Mouse (Mus musculus) yolk sac, embryonic 10.5 days (tissue): ENCODE results near the gene Kdm6b.

Experiments used
- DNase-seq: peaks from one replicate; pipeline ENCODE4 v3.0.0-alpha.2; 2017; ENCODE audit warnings: low spot score

The Kdm6b gene

DNA sequence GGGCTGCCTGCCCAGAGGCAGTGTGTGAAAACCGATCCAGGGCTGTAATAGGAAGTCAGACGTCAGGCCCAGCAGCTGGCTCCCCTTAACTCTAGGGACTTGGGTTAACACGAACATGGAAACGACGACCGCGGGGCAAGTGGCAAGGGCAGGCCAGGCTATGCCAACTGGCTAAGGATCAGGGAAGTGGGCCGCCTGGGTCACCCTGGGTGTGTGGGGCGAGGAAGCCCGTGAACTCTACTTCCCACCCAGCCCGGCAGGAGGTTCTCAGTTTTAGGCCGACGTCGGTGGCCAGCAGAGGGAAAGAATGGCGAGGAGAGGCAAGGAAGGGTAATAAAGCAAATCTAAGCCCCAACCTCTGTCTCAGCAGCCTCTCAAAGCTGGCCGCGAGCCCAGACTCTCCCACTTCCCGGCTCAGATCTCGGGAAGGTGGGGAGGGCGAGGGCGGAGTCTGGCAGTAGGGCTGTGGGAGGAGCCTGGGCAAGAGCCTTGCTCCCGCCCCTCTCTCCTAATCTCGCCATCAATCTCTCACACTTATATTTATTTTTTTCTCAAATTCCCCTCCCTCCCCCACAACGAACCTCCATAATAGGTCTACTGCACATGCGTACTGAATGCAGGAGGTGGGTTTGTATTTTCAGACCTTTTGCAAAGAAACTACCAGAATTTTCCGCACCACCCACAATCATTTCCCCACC, 47.2 kb downstream of the Kdm6b start:
- peak; percentile 91 for DNase-seq

DNA sequence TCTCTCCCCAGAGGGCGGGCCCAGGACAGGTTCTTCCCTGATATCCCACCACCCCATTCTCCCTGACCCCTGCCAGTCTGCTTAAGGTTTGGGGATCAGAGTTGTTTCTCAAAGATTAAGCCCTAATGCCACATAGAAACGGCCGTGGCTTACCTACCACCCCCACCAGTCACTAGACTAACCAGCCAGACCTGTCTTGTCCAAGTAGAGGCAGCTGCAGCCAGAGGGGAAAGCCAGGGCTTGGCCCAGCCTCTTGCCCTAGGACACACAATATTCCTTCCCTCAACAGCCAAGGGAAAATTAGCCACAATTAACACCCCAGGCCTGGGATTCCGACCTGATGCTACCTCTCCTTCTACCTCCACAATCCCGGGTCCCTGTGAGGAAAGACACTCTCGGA, 47.8 kb downstream of the Kdm6b start:
- no peak for DNase-seq

DNA sequence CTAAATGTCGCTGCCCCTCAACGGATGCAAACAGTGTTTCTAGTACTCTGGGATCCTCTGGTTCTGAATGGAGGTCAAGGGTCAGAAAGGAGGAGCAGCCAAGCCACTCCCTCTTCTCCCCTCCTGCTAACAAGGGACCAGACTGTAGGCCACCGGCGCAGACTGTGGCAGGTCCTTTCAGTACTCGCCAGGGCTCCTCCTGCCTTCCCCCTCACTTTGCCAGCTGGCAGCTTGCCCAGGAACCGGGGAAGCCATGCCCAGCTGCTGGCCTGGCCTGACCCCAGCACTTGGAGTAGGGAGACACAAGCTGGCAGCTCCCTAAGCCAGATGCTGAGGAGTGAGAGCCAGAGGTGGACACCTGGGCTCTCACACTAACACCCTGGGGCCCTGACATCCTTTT, 48.6 kb downstream of the Kdm6b start:
- peak; percentile 80 for DNase-seq

DNA sequence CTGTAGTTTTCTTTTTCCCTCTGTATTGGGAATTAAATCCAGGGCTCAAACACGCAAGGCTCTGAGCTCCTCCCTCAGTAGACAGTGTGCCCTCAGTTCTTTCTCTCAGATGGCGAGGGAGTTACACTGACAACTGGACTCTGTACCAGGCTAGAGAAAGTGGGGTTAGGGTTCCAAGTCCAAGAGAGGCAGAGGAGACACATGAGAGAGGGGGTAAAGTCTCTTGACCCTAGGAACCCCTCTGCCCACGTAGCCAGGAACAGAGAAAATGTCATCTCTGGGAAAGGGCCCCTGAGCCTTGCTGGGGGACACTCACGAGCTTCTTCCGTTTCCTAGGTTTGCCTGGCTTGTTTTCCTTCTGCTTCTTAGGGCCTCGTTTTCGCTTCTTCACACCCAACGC, 49.1 kb downstream of the Kdm6b start:
- peak; percentile 59 for DNase-seq

DNA sequence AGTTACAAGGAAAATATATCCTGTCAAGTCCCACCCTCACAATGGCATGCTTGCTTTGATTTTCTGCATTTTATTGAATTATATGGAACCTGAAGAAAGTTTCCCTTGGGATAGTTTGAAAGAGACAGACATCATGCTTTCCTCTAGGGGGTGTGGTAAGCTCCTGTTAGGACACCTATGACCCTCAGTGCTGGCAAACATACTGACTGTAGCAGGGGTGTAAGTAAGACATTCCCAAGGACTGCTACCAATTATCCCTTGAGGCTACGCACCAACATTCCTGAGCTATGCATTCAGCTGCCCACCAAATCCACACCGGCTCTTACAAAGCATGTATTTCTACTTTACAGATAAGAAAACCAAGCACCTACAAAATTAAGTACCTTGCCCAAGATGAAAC, 51.0 kb downstream of the Kdm6b start:
- DNase-seq: no peak

DNA sequence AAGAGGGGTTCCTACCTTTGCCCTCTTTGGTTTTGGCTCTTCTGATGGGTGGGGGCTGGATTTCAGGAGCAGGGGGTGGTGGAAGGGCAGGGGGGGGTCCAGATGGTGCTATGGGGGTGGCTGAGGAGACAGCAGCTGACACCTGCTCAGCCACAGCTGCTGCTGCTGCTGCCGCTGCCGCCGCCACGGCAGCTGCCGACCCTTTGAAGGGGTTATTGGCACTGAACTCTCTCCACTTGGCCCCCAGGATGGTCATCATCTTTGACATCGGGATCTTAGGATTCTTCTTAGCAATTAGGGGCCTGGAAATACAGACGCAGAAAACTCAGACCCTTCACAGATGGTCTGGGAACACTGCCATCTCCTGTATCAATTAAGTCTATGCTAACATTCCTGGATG, 51.5 kb downstream of the Kdm6b start:
- no peak for DNase-seq

DNA sequence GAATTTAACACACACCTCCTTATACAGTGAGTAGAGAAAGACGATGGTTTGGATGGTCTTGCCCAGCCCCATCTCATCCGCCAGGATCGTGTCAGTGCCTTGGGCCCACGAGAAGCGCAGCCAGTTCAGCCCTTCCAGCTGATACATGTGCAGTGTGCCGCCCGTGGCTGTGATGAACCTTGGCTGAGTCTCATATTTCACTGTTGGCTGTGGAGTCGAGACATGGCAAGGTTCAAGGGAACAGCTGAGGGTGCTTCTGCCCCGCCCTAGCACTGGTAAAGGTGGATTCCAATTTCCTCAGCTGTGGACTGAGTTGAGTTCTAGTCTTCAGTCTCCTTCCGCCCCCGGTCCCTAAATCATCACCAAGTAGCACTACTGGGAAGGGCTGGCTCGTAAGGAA, 55.8 kb downstream of the Kdm6b start:
- no peak for DNase-seq

DNA sequence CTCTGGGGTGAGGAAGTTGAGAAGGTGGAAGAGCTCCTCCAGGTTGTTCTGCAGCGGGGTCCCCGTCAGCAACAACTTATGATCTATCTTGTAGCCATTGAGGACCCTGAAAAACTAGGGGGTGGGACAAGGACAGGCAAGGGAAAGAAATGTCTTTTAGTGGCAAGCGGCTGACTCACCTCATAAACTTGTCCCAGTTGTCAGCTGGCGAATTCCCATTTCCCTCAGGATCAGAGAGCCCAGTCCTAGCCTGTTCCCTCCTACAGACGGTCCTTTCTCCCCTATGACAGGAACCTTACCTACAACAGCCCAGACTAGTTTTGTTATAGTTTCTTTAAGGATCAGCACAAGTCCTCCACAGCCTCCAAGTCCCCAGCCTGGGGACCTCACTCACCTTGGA, 56.9 kb downstream of the Kdm6b start:
- no peak for DNase-seq
